Mouse (Mus musculus) CH12.LX (cell line): ENCODE measurements around the gene Gm20388. TPM values are rescaled to one million over a fixed set of nuclear protein-coding genes. Genes with fewer than 3 reads are reported as not detected.

ENCODE experiments used
- DNase-seq: peaks from one replicate; pipeline ENCODE4 v3.0.0-alpha.2; 2013; ENCODE audit errors: extremely low read depth
- H3K27ac ChIP-seq: 2 replicates; pipeline ENCODE4 v1.5.1; 2012; ENCODE audit warnings: low read depth, mild to moderate bottlenecking, control low read depth, moderate library complexity; ENCODE audit not compliant: insufficient read depth
- H3K27me3 ChIP-seq: replicated peaks from 2 replicates; pipeline ENCODE3; 2012; ENCODE audit warnings: inconsistent platforms
- H3K36me3 ChIP-seq, 2 experiments: replicated peaks in 1 of 2; 2 replicates each; pipeline versions ENCODE3 to v1.6.1; 2012; ENCODE audit warnings: inconsistent platforms in 1 of 2, low read length in 1 of 2, mild to moderate bottlenecking in 1 of 2, mixed read lengths in 1 of 2, moderate library complexity in 1 of 2; ENCODE audit not compliant: control insufficient read depth in 1 of 2, insufficient read depth in 1 of 2
- H3K4me1 ChIP-seq, 2 experiments: 2 replicates each; pipeline ENCODE4 v1.6.1; 2012; ENCODE audit warnings: inconsistent platforms in 1 of 2, moderate library complexity in 1 of 2; ENCODE audit not compliant: insufficient read depth in 2 of 2, control insufficient read depth in 1 of 2
- H3K4me2 ChIP-seq: 2 replicates; pipeline ENCODE4 v1.6.1; 2012; ENCODE audit warnings: low read depth, mild to moderate bottlenecking, control low read depth; ENCODE audit not compliant: poor library complexity, insufficient read depth, severe bottlenecking
- H3K4me3 ChIP-seq, 3 experiments: fragments of 150-350 bp in 1 of 3; sonication (generic) in 1 of 3; replicated peaks in 1 of 3; 2 replicates each; pipeline versions ENCODE3 to v1.5.1; 2011 to 2012; ENCODE audit warnings: low read depth in 2 of 3, low read length in 2 of 3, mild to moderate bottlenecking in 2 of 3, moderate library complexity in 2 of 3, control low read depth in 1 of 3, improper control_type of control experiment in 1 of 3, inconsistent platforms in 1 of 3, mixed read lengths in 1 of 3; ENCODE audit not compliant: poor library complexity in 1 of 3
- H3K79me2 ChIP-seq: replicated peaks from 2 replicates; pipeline ENCODE4 v1.6.1; 2012; ENCODE audit warnings: mild to moderate bottlenecking, moderate library complexity; ENCODE audit not compliant: control insufficient read depth, poor library complexity, insufficient read depth, severe bottlenecking; ENCODE audit errors: extremely low read depth
- H3K9ac ChIP-seq: 2 replicates; pipeline ENCODE4 v1.6.1; 2012; ENCODE audit warnings: low read depth, mild to moderate bottlenecking, control low read depth, moderate library complexity; ENCODE audit not compliant: insufficient read depth
- H3K9me3 ChIP-seq: replicated peaks from 2 replicates; pipeline ENCODE3; 2012; ENCODE audit warnings: low read length, inconsistent platforms, mixed read lengths
- BHLHE40 ChIP-seq: IDR thresholded peaks from 2 replicates; pipeline ENCODE4 v1.6.1; 2011; ENCODE audit warnings: mild to moderate bottlenecking, low read depth, low read length, improper control_type of control experiment
- CHD1 ChIP-seq: IDR thresholded peaks from 2 replicates; pipeline ENCODE4 v1.6.1; 2012; ENCODE audit warnings: low read depth, low read length, improper control_type of control experiment, inconsistent platforms
- CTCF ChIP-seq, 2 experiments: IDR thresholded peaks in 1 of 2; conservative IDR thresholded peaks in 1 of 2; 2 replicates each; pipeline ENCODE4 v1.5.1; 2011 to 2012; ENCODE audit warnings: low read depth in 2 of 2, low read length in 2 of 2, improper control_type of control experiment in 1 of 2, inconsistent platforms in 1 of 2, mild to moderate bottlenecking in 1 of 2, moderate library complexity in 1 of 2
- E2F4 ChIP-seq: IDR thresholded peaks from 2 replicates; pipeline ENCODE4 v1.6.1; 2011; ENCODE audit warnings: low read depth, low read length, improper control_type of control experiment; ENCODE audit not compliant: insufficient replicate concordance
- EP300 ChIP-seq: IDR thresholded peaks from 2 replicates; pipeline ENCODE4 v1.6.1; 2011; ENCODE audit warnings: low read length, improper control_type of control experiment
- ETS1 ChIP-seq: conservative IDR thresholded peaks from 2 replicates; pipeline ENCODE4 v1.6.1; 2012; ENCODE audit warnings: low read depth, mild to moderate bottlenecking, inconsistent platforms, low read length, improper control_type of control experiment, moderate library complexity
- GABPA ChIP-seq: IDR thresholded peaks from 2 replicates; pipeline ENCODE4 v1.6.1; 2012; ENCODE audit warnings: low read depth, low read length, improper control_type of control experiment, inconsistent platforms; ENCODE audit not compliant: insufficient replicate concordance
- HCFC1 ChIP-seq: IDR thresholded peaks from 2 replicates; pipeline ENCODE4 v1.6.1; 2012; ENCODE audit warnings: low read depth, mild to moderate bottlenecking, inconsistent platforms, low read length, improper control_type of control experiment
- JUN ChIP-seq: IDR thresholded peaks from 2 replicates; pipeline ENCODE4 v1.6.1; 2011; ENCODE audit warnings: low read depth, mild to moderate bottlenecking, low read length, improper control_type of control experiment, moderate library complexity; ENCODE audit not compliant: insufficient read depth
- JUND ChIP-seq: conservative IDR thresholded peaks from 2 replicates; pipeline ENCODE4 v1.6.1; 2011; ENCODE audit warnings: low read depth, low read length, improper control_type of control experiment
- KAT2A ChIP-seq: IDR thresholded peaks from 2 replicates; pipeline ENCODE4 v1.6.1; 2012; ENCODE audit warnings: low read length, improper control_type of control experiment, inconsistent platforms; ENCODE audit not compliant: insufficient replicate concordance
- MAFK ChIP-seq: IDR thresholded peaks from 2 replicates; pipeline ENCODE4 v1.6.1; 2011; ENCODE audit warnings: low read length, improper control_type of control experiment; ENCODE audit not compliant: insufficient replicate concordance
- MEF2A ChIP-seq: IDR thresholded peaks from 2 replicates; pipeline ENCODE4 v1.6.1; 2014; ENCODE audit warnings: low read depth, mild to moderate bottlenecking, inconsistent platforms, low read length, improper control_type of control experiment, borderline replicate concordance
- MYC ChIP-seq: IDR thresholded peaks from 2 replicates; pipeline ENCODE4 v1.6.1; 2011; ENCODE audit warnings: low read depth, mild to moderate bottlenecking, improper control_type of control experiment, low read length
- NRF1 ChIP-seq: IDR thresholded peaks from 2 replicates; pipeline ENCODE4 v1.6.1; 2014; ENCODE audit warnings: low read depth, mild to moderate bottlenecking, inconsistent platforms, low read length, improper control_type of control experiment, moderate library complexity
- PAX5 ChIP-seq: IDR thresholded peaks from 2 replicates; pipeline ENCODE4 v1.6.1; 2012; ENCODE audit warnings: low read length, inconsistent platforms, mixed read lengths
- POLR2A ChIP-seq: IDR thresholded peaks from 2 replicates; pipeline ENCODE4 v1.6.1; 2011; ENCODE audit warnings: low read depth, mild to moderate bottlenecking, improper control_type of control experiment, low read length
- RCOR1 ChIP-seq: conservative IDR thresholded peaks from 2 replicates; pipeline ENCODE4 v1.6.1; 2012; ENCODE audit warnings: low read depth, mild to moderate bottlenecking, inconsistent platforms, low read length, improper control_type of control experiment
- SIN3A ChIP-seq: IDR thresholded peaks from 2 replicates; pipeline ENCODE4 v1.6.1; 2012; ENCODE audit warnings: low read length, improper control_type of control experiment, inconsistent platforms
- TBP ChIP-seq: conservative IDR thresholded peaks from 2 replicates; pipeline ENCODE4 v1.6.1; 2011; ENCODE audit warnings: low read depth, low read length, improper control_type of control experiment
- dilution Hi-C: fragments of 300-500 bp; cut with MboI; formaldehyde crosslinking; loops from 2 replicates; pipeline ENCODE4 v1.14.3; 2020; ENCODE audit warnings: low sequenced_read_pairs; ENCODE audit not compliant: extremely low pct_unique_long_range_greater_than_20kb, extremely low pct_ligation_motif_present
- in situ Hi-C: fragments of 300-500 bp; cut with MboI; formaldehyde crosslinking; loops from 3 replicates; pipeline ENCODE4 v1.14.3; 2019; ENCODE audit warnings: low sequenced_read_pairs, low pct_ligation_motif_present, low pct_unique_long_range_greater_than_20kb, mixed read lengths
- polyA plus RNA-seq: library from polyadenylated mRNA; unstranded; fragments of >175 nt; gene quantifications from 2 replicates; pipeline ENCODE4 v1.2.1, GENCODE M21; 2012; ENCODE audit warnings: low read depth; ENCODE audit not compliant: insufficient read length
- total RNA-seq, 2 experiments: library from RNA; depleted of rRNA; stranded (reverse); fragments of 300-350 nt in 1 of 2; fragments of >200 nt in 1 of 2; gene quantifications; 2 replicates each; pipeline ENCODE4 v1.2.3; 2012 to 2014

Gm20388 gene
- total and polyA plus RNA-seq, 3 experiments: 14.8 to 26.3 (median 22.2) TPM

DNA sequence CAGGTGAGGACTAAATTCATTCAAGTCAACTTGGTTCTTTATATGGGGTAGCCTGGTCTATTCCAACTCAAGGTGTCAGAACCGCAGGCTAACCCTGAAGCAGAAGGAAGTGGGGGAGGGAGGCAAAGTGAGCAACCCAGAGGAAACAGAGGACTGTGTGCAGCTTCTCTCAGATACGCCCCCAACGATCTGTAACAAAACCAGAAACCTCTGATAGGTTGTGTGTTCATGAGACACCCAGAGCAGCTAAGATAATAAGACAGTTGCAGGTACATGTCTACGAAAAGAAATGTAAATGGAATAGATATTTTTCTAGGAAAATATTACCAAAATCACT is 4408.6 kb downstream of the Gm20388 start:
- Histone ChIP-seq H3K9me3 (no peaks in the 10 kb centered on the region), H3K4me1 (peaks cover 0 to 28% of the 10 kb centered on the region in 2 experiments; a peak in 2 of 4 replicates), H3K4me3 (no peak overlapping the region), H3K79me2 (no peaks in the 10 kb centered on the region), H3K9ac (no peak overlapping the region), H3K27me3 (no peaks in the 10 kb centered on the region), H3K36me3 (peaks cover 15 to 80% of the 10 kb centered on the region in 2 experiments), H3K4me2 (no peak overlapping the region), H3K27ac (no peak overlapping the region)
- TF ChIP-seq SIN3A: no peak
- TF ChIP-seq ETS1: no peak
- TF ChIP-seq EP300: no peak
- no peak for TF ChIP-seq PAX5
- no peak for TF ChIP-seq RCOR1
- TF ChIP-seq E2F4: no peak
- no peak for TF ChIP-seq KAT2A
- no peak for TF ChIP-seq CHD1
- TF ChIP-seq BHLHE40: no peak
- TF ChIP-seq NRF1: no peak
- TF ChIP-seq HCFC1: no peak
- no peak for DNase-seq
- in situ Hi-C loops: no loop called here
- dilution Hi-C loops: no loop called here

DNA sequence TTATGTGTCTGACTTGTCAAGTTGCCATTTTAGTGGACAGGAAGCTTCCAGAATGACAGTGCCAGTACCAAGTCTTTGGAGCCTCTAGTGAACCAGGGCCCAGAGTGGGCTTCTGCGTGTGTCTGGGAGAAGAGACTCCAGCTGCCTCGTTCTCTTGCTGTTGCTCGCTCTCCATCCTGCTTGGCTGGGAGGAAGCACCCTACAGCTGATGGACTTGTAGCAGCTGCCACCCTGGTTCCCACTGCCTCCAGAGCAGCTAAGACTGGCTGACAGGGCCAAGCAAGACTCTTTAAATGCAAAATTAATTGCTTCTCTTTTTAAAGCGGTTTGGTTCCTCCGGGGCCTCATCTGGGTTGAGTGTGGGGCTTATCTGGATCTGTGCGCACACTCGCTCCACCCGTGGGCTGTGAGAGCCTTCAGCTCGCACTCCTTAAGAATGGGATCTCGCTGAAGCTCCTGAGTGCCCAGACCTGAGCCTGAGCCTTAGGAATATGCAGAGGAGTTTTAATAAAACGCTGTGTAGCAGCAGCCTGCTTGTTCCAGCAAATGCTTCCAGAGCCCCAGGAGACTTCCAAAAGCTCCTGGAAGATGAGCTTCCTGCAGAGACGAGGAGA is 4410.7 kb downstream of the Gm20388 start:
- H3K79me2 ChIP-seq: no peaks in the 10 kb centered on the region
- peaks cover 29 to 84% of the 10 kb centered on the region in 2 experiments for H3K36me3 ChIP-seq
- H3K4me2 ChIP-seq: no peak overlapping the region
- H3K27ac ChIP-seq: no peak overlapping the region
- H3K9ac ChIP-seq: no peak overlapping the region
- no peak for DNase-seq
- no peak for TF ChIP-seq TBP
- no peak for TF ChIP-seq MYC
- TF ChIP-seq GABPA: no peak
- dilution Hi-C loops (no loop called here), in situ Hi-C loops (no loop called here)
- H3K4me1 ChIP-seq: peaks cover 0 to 28% of the 10 kb centered on the region in 2 experiments; a peak in 2 of 4 replicates
- H3K27me3 ChIP-seq: no peaks in the 10 kb centered on the region
- no peak overlapping the region for H3K4me3 ChIP-seq
- H3K9me3 ChIP-seq: no peaks in the 10 kb centered on the region

- H3K36me3 ChIP-seq: peaks cover 45 to 93% of the 10 kb centered on the region in 2 experiments
Observed at GRCm38 (mm10) chr8:124323356-124323755, 4412.7 kb downstream of the Gm20388 start.

More at GRCm38 (mm10) chr8:124323356-124323755, 4412.7 kb downstream of the Gm20388 start:
- no peaks in the 10 kb centered on the region for H3K27me3 ChIP-seq
- no peak for DNase-seq
- in situ Hi-C loops: no loop called here
- dilution Hi-C loops: no loop called here
- H3K4me2 ChIP-seq: no peak overlapping the region
- H3K9ac ChIP-seq: no peak overlapping the region
- H3K4me3 ChIP-seq: no peak overlapping the region
- no peaks in the 10 kb centered on the region for H3K9me3 ChIP-seq
- H3K79me2 ChIP-seq: no peaks in the 10 kb centered on the region
- H3K27ac ChIP-seq: no peak overlapping the region
- TF ChIP-seq MAFK (no peak), ETS1 (no peak), POLR2A (no peak), RCOR1 (no peak), JUND (no peak), JUN (no peak), BHLHE40 (no peak), EP300 (no peak), CTCF (conservative IDR thresholded peaks at IDR 0.05 in 1 of 2, IDR thresholded peaks at IDR 0.05 in 1 of 2; ENCODE audit: low read depth in 2 of 2, low read length in 2 of 2) (no peak), SIN3A (no peak), MEF2A (no peak)
- H3K4me1 ChIP-seq: peaks cover 0 to 15% of the 10 kb centered on the region in 2 experiments; a peak in 2 of 4 replicates
